Mouse (Mus musculus) mouse trophoblast stem cell (cell line): Measurements from ENCODE around the gene Htt.
"Not testable (repeated sequence)": the region's sequence is repeated elsewhere in the genome, so short reads cannot be mapped to it uniquely, and the experiment has no call there.

Source experiments
- in situ Hi-C, 2 experiments: fragments of 300-500 bp; cut with MseI, MboI; formaldehyde crosslinking; loops; 2 replicates in 1 of 2; 3 replicates in 1 of 2; pipeline ENCODE4 v1.15.1; 2025

Htt gene

GRCm38 (mm10) chr5:34761509-34761908 lies at the start of gene Htt:
TSS of gene Htt (plus strand) at chr5:34761740.
- in situ Hi-C loops = no loop called here

GRCm38 (mm10) chr5:34714371-34714770 lies 47.2 kb upstream of the Htt start:
- in situ Hi-C loops = not testable (repeated sequence)

GRCm38 (mm10) chr5:34714816-34715215 lies 46.7 kb upstream of the Htt start:
- in situ Hi-C loops = no loop called here

- in situ Hi-C loops = no loop called here
These were observed 32.4 kb upstream of the Htt start for GRCm38 (mm10) chr5:34729141-34729540.

GRCm38 (mm10) chr5:34730255-34730654 lies 31.3 kb upstream of the Htt start:
- in situ Hi-C loops = no loop called here

- in situ Hi-C loops = no loop called here
These were observed 10.1 kb upstream of the Htt start for GRCm38 (mm10) chr5:34751477-34751876.

- in situ Hi-C loops = no loop called here
These were observed 2.8 kb upstream of the Htt start for GRCm38 (mm10) chr5:34758762-34759161.

GRCm38 (mm10) chr5:34760850-34761508 lies 561 bp upstream of the Htt start:
- in situ Hi-C loops = no loop called here

GRCm38 (mm10) chr5:34761934-34762611 lies 533 bp downstream of the Htt start:
- in situ Hi-C loops = no loop called here

GRCm38 (mm10) chr5:34771818-34772217 lies 10.3 kb downstream of the Htt start:
- in situ Hi-C loops = no loop called here

- in situ Hi-C loops = no loop called here
These were observed 11.2 kb downstream of the Htt start for GRCm38 (mm10) chr5:34772696-34773245.

GRCm38 (mm10) chr5:34773392-34773791 lies 11.9 kb downstream of the Htt start:
- in situ Hi-C loops = no loop called here

GRCm38 (mm10) chr5:34785027-34785426 lies 23.5 kb downstream of the Htt start:
- in situ Hi-C loops = no loop called here

- in situ Hi-C loops = no loop called here
These were observed 29.6 kb downstream of the Htt start for GRCm38 (mm10) chr5:34791141-34791540.

- in situ Hi-C loops = no loop called here
These were observed 38.9 kb downstream of the Htt start for GRCm38 (mm10) chr5:34800292-34800953.

GRCm38 (mm10) chr5:34806038-34806437 lies 44.5 kb downstream of the Htt start:
- in situ Hi-C loops = no loop called here

GRCm38 (mm10) chr5:34822431-34823149 lies 61.0 kb downstream of the Htt start:
- in situ Hi-C loops = no loop called here

GRCm38 (mm10) chr5:34854079-34854478 lies 92.5 kb downstream of the Htt start:
- in situ Hi-C loops = no loop called here

GRCm38 (mm10) chr5:34865367-34865766 lies 103.8 kb downstream of the Htt start:
- in situ Hi-C loops = no loop called here

- in situ Hi-C loops = not testable (repeated sequence)
These were observed 118.8 kb downstream of the Htt start for GRCm38 (mm10) chr5:34880307-34880706.

- in situ Hi-C loops = no loop called here
These were observed 119.5 kb downstream of the Htt start for GRCm38 (mm10) chr5:34881023-34881422.

GRCm38 (mm10) chr5:34885250-34885649 lies 123.7 kb downstream of the Htt start:
- in situ Hi-C loops = no loop called here
